Mouse (Mus musculus) midbrain, postnatal 0 days (tissue): ENCODE data around the gene Grm4. TPM values are rescaled to one million over a fixed set of nuclear protein-coding genes. Genes with fewer than 3 reads are reported as not detected.

ENCODE experiments used
- ATAC-seq: fragments of 200-750 bp; cut with Nextera tagmentation; 2 replicates; pipeline ENCODE4 v1.8.0; 2017; ENCODE audit warnings: moderate number of reproducible peaks, mild to moderate bottlenecking, moderate TSS enrichment, moderate library complexity; ENCODE audit not compliant: low FRiP score
- DNase-seq: peaks from one replicate; pipeline ENCODE4 v3.0.0-alpha.2; 2015; ENCODE audit warnings: low spot score
- H3K27ac ChIP-seq: fragments of 300-500 bp; sonication (generic); 2 replicates; pipeline ENCODE4 v1.5.1; 2014; ENCODE audit warnings: low read depth, mild to moderate bottlenecking, low read length, mixed read lengths
- H3K27me3 ChIP-seq: fragments of 300-500 bp; sonication (generic); 2 replicates; pipeline ENCODE4 v1.6.1; 2014; ENCODE audit warnings: low read length, control low read depth, mixed read lengths; ENCODE audit not compliant: insufficient read depth
- H3K36me3 ChIP-seq: fragments of 300-500 bp; sonication (generic); 2 replicates; pipeline ENCODE4 v1.6.1; 2014; ENCODE audit warnings: low read length, control low read depth, mixed read lengths; ENCODE audit not compliant: insufficient read depth
- H3K4me1 ChIP-seq: fragments of 300-500 bp; sonication (generic); 2 replicates; pipeline ENCODE4 v1.6.1; 2014; ENCODE audit warnings: mild to moderate bottlenecking, control low read depth, antibody characterized with exemption, low read length, mixed read lengths; ENCODE audit not compliant: insufficient read depth
- H3K4me2 ChIP-seq: fragments of 300-500 bp; sonication (generic); 2 replicates; pipeline ENCODE4 v1.6.1; 2014; ENCODE audit warnings: low read depth, mild to moderate bottlenecking, low read length, mixed read lengths; ENCODE audit not compliant: poor library complexity, severe bottlenecking
- H3K4me3 ChIP-seq: fragments of 300-500 bp; sonication (generic); 2 replicates; pipeline ENCODE4 v1.5.1; 2014; ENCODE audit warnings: low read depth, mild to moderate bottlenecking, low read length, moderate library complexity
- H3K9ac ChIP-seq: fragments of 300-500 bp; sonication (generic); replicated peaks from 2 replicates; pipeline ENCODE4 v1.6.1; 2014; ENCODE audit warnings: mild to moderate bottlenecking, low read length, moderate library complexity, mixed read lengths; ENCODE audit not compliant: poor library complexity, severe bottlenecking
- H3K9me3 ChIP-seq: fragments of 300-500 bp; sonication (generic); 2 replicates; pipeline ENCODE4 v1.6.1; 2016; ENCODE audit warnings: low read length, control low read depth
- CTCF ChIP-seq: IDR thresholded peaks from 2 replicates; pipeline ENCODE4 v1.5.1; 2016; ENCODE audit warnings: antibody characterized with exemption, mild to moderate bottlenecking
- WGBS: fragments of 180-500 bp; shearing (Covaris S2); extraction: QIAGEN DNeasy Blood & Tissue Kit; methylation state at CpG from one replicate; pipeline ENCODE4 v1.1.7; 2014; 5-methylcytosine and 5-hydroxymethylcytosine counted together
- polyA plus RNA-seq: library from polyadenylated mRNA; unstranded; fragments of >200 nt; fragmentation: Nextera tagmentation; extraction: Ambion mirVana; gene quantifications from 2 replicates; pipeline ENCODE4 v1.2.1, GENCODE M21; 2015
- total RNA-seq: library from RNA; depleted of rRNA; stranded (reverse); fragments of >200 nt; gene quantifications from 2 replicates; pipeline ENCODE4 v1.2.3, GENCODE M21; 2014

Grm4 gene
- total and polyA plus RNA-seq, 2 experiments from 2014 or later, result 11.1 to 54.0 TPM

DNA sequence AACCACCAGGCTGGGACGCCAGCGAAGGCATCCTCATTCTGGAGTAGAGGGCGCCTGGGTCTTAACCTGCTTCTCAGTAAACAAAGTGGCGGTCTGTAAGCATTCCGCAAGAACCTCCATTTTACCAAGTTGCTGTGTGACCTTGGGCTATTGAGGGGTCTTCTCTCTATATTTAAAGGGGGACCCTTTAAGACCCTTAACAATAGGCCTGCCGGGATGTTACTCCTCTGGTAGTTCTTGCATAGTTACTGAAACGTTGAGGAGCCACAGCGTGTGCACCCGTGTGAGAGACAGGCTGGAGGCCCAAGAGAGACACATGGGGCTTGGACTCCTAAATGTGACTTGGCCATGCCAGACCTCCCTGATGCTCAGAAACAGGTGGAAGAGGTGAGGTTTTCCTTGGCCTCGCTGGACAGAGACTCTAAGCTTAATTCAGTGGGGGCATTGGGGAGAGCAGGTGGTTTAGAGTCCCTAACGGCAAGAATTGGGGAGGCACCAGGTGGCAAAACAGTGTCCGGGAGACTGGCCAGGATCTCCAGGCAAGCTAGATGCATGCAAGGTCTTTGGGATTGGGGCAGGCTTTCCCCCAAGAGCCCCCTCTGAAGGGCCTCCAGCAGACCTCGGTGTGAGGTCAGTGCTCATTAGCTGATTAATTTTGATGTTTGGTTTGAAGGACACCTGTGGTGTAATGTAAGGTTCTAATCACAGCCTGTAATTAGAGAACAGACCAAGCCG is 36.9 kb upstream of the Grm4 start:
- Histone ChIP-seq H3K36me3 (peaks cover 7% of the 10 kb centered on the region), H3K4me2 (peak overlapping the region; percentile 91), H3K4me3 (peak overlapping the region; percentile 82), H3K9ac (peak overlapping the region; percentile 97), H3K4me1 (peaks cover 14% of the 10 kb centered on the region; the same call in 1 of the 2 replicates), H3K27me3 (peaks cover 5% of the 10 kb centered on the region; the same call in 1 of the 2 replicates), H3K9me3 (no peaks in the 10 kb centered on the region), H3K27ac (no peak overlapping the region)
- DNase-seq, result peak; percentile 47
- no peak for TF ChIP-seq CTCF
- no peak for ATAC-seq
- WGBS, result 11% methylated on average over 14 of the region's 14 CpGs

DNA sequence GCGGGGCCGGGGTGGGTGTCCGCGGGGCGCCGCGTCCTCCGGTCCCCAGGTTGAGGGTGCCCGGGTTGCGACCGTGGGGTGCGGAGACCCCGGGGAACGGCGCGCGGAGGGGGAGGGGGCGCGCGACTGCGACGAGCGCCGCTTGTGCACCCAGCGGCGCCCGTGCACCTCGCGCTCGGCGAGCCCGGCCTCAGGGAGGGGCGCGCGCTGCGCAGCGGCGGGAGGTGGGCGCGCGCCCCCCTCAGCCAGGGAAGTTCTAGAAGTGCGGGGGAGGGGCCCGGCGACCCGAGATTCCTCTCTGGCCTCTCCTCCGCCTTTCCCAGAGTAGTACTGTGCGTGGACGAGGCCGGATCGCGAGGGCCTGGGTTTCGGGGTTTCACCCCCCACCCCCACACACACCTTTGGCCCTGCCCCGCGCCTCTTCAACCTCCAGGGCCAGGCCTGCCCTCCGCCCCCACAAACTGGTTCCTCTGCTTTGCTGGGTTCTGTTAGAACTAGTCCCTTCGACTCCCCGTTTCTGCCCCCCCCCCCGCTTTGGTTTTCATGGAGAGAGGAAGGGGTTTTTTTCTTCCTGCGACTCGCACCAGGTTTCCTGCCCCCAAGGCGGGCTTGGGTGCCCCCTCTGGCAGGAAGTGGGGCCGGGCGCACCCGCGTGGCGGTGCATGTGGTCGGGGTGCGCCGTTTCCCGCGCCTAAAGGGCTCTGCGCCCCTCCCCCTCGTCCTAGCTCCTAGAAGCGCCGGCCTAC is 36.2 kb upstream of the Grm4 start:
- peak overlapping the region; percentile 97 for H3K9ac ChIP-seq
- H3K9me3 ChIP-seq, result no peaks in the 10 kb centered on the region
- peak overlapping the region; percentile 91 for H3K4me2 ChIP-seq
- peak; percentile 53 for ATAC-seq
- H3K27me3 ChIP-seq, result peaks cover 5% of the 10 kb centered on the region; the same call in 1 of the 2 replicates
- peak overlapping the region; percentile 89 for H3K27ac ChIP-seq
- WGBS, result under 1% methylated on average over 30 of the region's 75 CpGs
- peaks cover 14% of the 10 kb centered on the region; the same call in 1 of the 2 replicates for H3K4me1 ChIP-seq
- H3K36me3 ChIP-seq, result peaks cover 7% of the 10 kb centered on the region
- TF ChIP-seq CTCF, result peak; percentile 35
- peak overlapping the region; percentile 82 for H3K4me3 ChIP-seq
- DNase-seq, result peak; percentile 63

- Histone ChIP-seq H3K4me2 (peak within 1 kb of the TSS; percentile 91), H3K27ac (peak within 1 kb of the TSS; percentile 89)
- no peak for TF ChIP-seq CTCF
These were observed 35.3 kb upstream of the Grm4 start, which contains the start of gene Hmga1 for GRCm38 (mm10) chr17:27556315-27557011. TSS of gene Hmga1 (plus strand) at chr17:27556497.

DNA sequence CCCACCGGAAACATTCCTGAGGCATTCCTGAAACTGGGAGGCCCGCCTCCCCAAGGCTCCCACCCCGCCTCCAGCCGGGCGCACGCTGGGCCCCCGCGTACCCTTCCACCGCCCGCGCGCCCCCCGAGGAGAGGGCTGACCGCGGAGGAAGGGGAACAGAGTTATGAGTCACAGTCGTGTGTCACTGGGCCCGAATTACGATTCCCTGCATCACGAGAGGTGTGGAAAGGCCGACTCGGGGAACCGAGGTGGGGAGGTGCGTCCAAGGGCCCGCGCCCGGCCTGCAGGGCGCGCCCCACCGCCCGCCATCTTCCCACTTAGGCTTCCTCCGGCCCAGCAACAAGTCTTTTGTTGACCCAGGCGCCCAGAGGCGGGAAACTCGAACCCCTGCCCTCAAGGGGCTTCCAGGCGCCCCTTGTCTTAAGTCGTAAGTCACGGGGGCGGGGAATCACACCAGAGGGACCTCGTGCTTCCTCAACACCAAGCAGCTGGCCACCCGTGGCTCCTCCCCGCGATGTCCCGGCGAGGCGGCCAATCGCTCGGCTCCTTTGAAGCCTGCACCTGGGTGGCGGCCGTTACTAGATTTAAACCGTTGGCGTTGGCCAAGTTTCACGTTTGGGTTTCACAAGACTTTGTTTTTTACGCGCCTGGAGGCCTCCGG is 34.4 kb upstream of the Grm4 start:
- Histone ChIP-seq H3K4me1 (peaks cover 14% of the 10 kb centered on the region; the same call in 1 of the 2 replicates), H3K27ac (peak overlapping the region; percentile 89; the same call in 1 of the 2 replicates), H3K9me3 (no peaks in the 10 kb centered on the region), H3K9ac (peak overlapping the region; percentile 97; the same call in 1 of the 2 replicates), H3K36me3 (peaks cover 2% of the 10 kb centered on the region; the same call in 1 of the 2 replicates), H3K4me2 (peak overlapping the region; percentile 91), H3K27me3 (peaks cover 5% of the 10 kb centered on the region; the same call in 1 of the 2 replicates), H3K4me3 (peak overlapping the region; percentile 82)
- TF ChIP-seq CTCF, result no peak; the same call in 1 of the 2 replicates
- no peak for ATAC-seq
- under 1% methylated on average over 36 of the region's 55 CpGs for WGBS
- peak; percentile 40 for DNase-seq

More at GRCm38 (mm10) chr17:27556315-27557011, 35.3 kb upstream of the Grm4 start, which contains the start of gene Hmga1:
- peaks cover 5% of the 10 kb centered on the region; the same call in 1 of the 2 replicates for H3K27me3 ChIP-seq
- peak within 1 kb of the TSS; percentile 82 for H3K4me3 ChIP-seq
- ATAC-seq (peak; percentile 77), DNase-seq (peak; percentile 89)
- peaks cover 2% of the 10 kb centered on the region; the same call in 1 of the 2 replicates for H3K36me3 ChIP-seq
- peak within 1 kb of the TSS; percentile 97 for H3K9ac ChIP-seq
- H3K4me1 ChIP-seq, result peaks cover 14% of the 10 kb centered on the region; the same call in 1 of the 2 replicates
- H3K9me3 ChIP-seq, result no peaks in the 10 kb centered on the region
- 1% methylated on average over 58 of the region's 79 CpGs for WGBS

- no peak overlapping the region for H3K27ac ChIP-seq
- DNase-seq (no peak), ATAC-seq (no peak)
- peaks cover 2% of the 10 kb centered on the region; the same call in 1 of the 2 replicates for H3K36me3 ChIP-seq
- no peaks in the 10 kb centered on the region for H3K9me3 ChIP-seq
- H3K9ac ChIP-seq, result 0 out of 2 replicates have a peak overlapping the region, but pooled peaks have one; percentile 29
- H3K4me3 ChIP-seq, result peak overlapping the region; percentile 82; the same call in 1 of the 2 replicates
- H3K4me1 ChIP-seq, result peaks cover 14% of the 10 kb centered on the region; the same call in 1 of the 2 replicates
- H3K4me2 ChIP-seq, result peak overlapping the region; percentile 91
- WGBS, result 1% methylated on average over 23 of the region's 39 CpGs
- no peak for TF ChIP-seq CTCF
- H3K27me3 ChIP-seq, result peaks cover 5% of the 10 kb centered on the region; the same call in 1 of the 2 replicates
These were observed 33.9 kb upstream of the Grm4 start for GRCm38 (mm10) chr17:27555075-27555511.
